In genomic region chr10:128697072-128697725, GRCm38 (mm10) we compare ENCODE assay signal across 8 mouse cellular contexts. TPM values are rescaled to one million over a fixed set of nuclear protein-coding genes. Genes with fewer than 3 reads are reported as not detected.
DNase-seq lines count a peak whose midpoint lies in the region; ATAC-seq and TF ChIP-seq lines count a peak whose summit lies in the region.
"Had no signal": no experiment of that assay in that cellular context is flagged by ENCODE, and none has a peak within 500 bp of the region (broad histone marks: within the 10 kb centered on the region; RNA-seq: fewer than 3 reads in every experiment).

No protein-coding gene starts in this region.

- no peak overlapping the region for H3K9ac ChIP-seq in lung, postnatal 0 days (replicated peaks; ENCODE audit: low read depth)
- H3K9ac ChIP-seq in embryonic facial prominence, embryonic 14.5 days (ENCODE audit: low read depth, low read length) = no peak overlapping the region
- no peak overlapping the region for H3K9ac ChIP-seq in intestine, embryonic 14.5 days (ENCODE audit: low read length)
- no peak overlapping the region for H3K9ac ChIP-seq in neural tube, embryonic 14.5 days (replicated peaks; ENCODE audit: low read depth, low read length)

- H3K27ac ChIP-seq in lung, postnatal 0 days (ENCODE audit: low read length) = peak overlapping the region; percentile 76
- peak overlapping the region; percentile 74; the same call in 1 of the 2 replicates for H3K27ac ChIP-seq in embryonic facial prominence, embryonic 14.5 days (replicated peaks; ENCODE audit: low read depth, low read length)
- peak overlapping the region; percentile 59; the same call in 1 of the 2 replicates for H3K27ac ChIP-seq in intestine, embryonic 14.5 days (ENCODE audit: low read depth)
- H3K27ac ChIP-seq in neural tube, embryonic 14.5 days (ENCODE audit: low read depth, low read length) = peak overlapping the region; percentile 61; the same call in 1 of the 2 replicates

- ATAC-seq in lung, postnatal 0 days = no peak
- ATAC-seq in embryonic facial prominence, embryonic 14.5 days (ENCODE audit: low read depth) = no peak
- no peak for ATAC-seq in intestine, embryonic 14.5 days (replicated peaks; ENCODE audit: low FRiP score, low TSS enrichment, low read depth)
- no peak for ATAC-seq in neural tube, embryonic 14.5 days (ENCODE audit: low read depth)

- H3K4me2 ChIP-seq in lung, postnatal 0 days (replicated peaks; ENCODE audit: low read depth, low read length) = peak overlapping the region; percentile 56
- peak overlapping the region; percentile 62 for H3K4me2 ChIP-seq in embryonic facial prominence, embryonic 14.5 days (ENCODE audit: low read depth, low read length)
- H3K4me2 ChIP-seq in intestine, embryonic 14.5 days (ENCODE audit: low read length) = peak overlapping the region; percentile 60; the same call in 1 of the 2 replicates
- peak overlapping the region; percentile 39 for H3K4me2 ChIP-seq in neural tube, embryonic 14.5 days (ENCODE audit: low read depth, low read length)

- DNase-seq in lung, postnatal 0 days (ENCODE audit: low spot score) = peak; percentile 36
- DNase-seq in lung, adult 2 months = no peak
- DNase-seq in embryonic facial prominence, embryonic 14.5 days (ENCODE audit: low spot score) = no peak
- no peak for DNase-seq in intestine, embryonic 14.5 days (ENCODE audit: low spot score)
- no peak for DNase-seq in adrenal gland, postnatal 10 days
- DNase-seq in ovary, postnatal 10 days (ENCODE audit: low spot score) = no peak

- H3K27me3 ChIP-seq in lung, postnatal 0 days (replicated peaks; ENCODE audit: insufficient read depth, low read length) = no peaks in the 10 kb centered on the region
- no peaks in the 10 kb centered on the region for H3K27me3 ChIP-seq in embryonic facial prominence, embryonic 14.5 days (replicated peaks; ENCODE audit: control insufficient read depth, insufficient read depth, low read length)
- H3K27me3 ChIP-seq in intestine, embryonic 14.5 days (replicated peaks; ENCODE audit: control insufficient read depth, insufficient read depth, low read length) = no peaks in the 10 kb centered on the region
- no peaks in the 10 kb centered on the region for H3K27me3 ChIP-seq in neural tube, embryonic 14.5 days (ENCODE audit: control insufficient read depth, insufficient read depth, low read length)

- no peak for TF ChIP-seq EP300 in lung, postnatal 0 days (IDR thresholded peaks at IDR 0.05)

- peak; percentile 27; the same call in 1 of the 2 replicates for TF ChIP-seq CTCF in lung, postnatal 0 days (IDR thresholded peaks at IDR 0.05)
- no peak for TF ChIP-seq CTCF in lung, adult 2 months (IDR thresholded peaks at IDR 0.05; ENCODE audit: insufficient read depth, low read length)

- no peak overlapping the region for H3K4me3 ChIP-seq in lung, postnatal 0 days (ENCODE audit: low read depth, low read length)
- no peak overlapping the region for H3K4me3 ChIP-seq in lung, adult 2 months (replicated peaks; ENCODE audit: extremely low read depth, low read depth, low read length)
- H3K4me3 ChIP-seq in embryonic facial prominence, embryonic 14.5 days (ENCODE audit: low read depth, low read length) = no peak overlapping the region
- no peak overlapping the region for H3K4me3 ChIP-seq in intestine, embryonic 14.5 days (ENCODE audit: low read depth, low read length)
- H3K4me3 ChIP-seq in neural tube, embryonic 14.5 days (ENCODE audit: low read depth, low read length) = peak overlapping the region; percentile 24; the same call in 1 of the 2 replicates

- H3K9me3 ChIP-seq in lung, postnatal 0 days (ENCODE audit: low read length) = no peaks in the 10 kb centered on the region
- no peaks in the 10 kb centered on the region for H3K9me3 ChIP-seq in embryonic facial prominence, embryonic 14.5 days (ENCODE audit: control insufficient read depth, low read length)
- H3K9me3 ChIP-seq in intestine, embryonic 14.5 days (ENCODE audit: control insufficient read depth, low read length) = no peaks in the 10 kb centered on the region
- H3K9me3 ChIP-seq in neural tube, embryonic 14.5 days (ENCODE audit: control insufficient read depth, low read length) = no peaks in the 10 kb centered on the region

- no peak for TF ChIP-seq POLR2A in lung, adult 2 months (IDR thresholded peaks at IDR 0.05; ENCODE audit: borderline replicate concordance, extremely low read depth, low read depth, low read length)

- 73% methylated on average over 6 of the region's 6 CpGs for WGBS in lung, postnatal 0 days
- 74% methylated on average over 6 of the region's 6 CpGs for WGBS in lung, adult 2 months
- 84% methylated on average over 6 of the region's 6 CpGs for WGBS in embryonic facial prominence, embryonic 14.5 days
- WGBS in intestine, embryonic 14.5 days = 86% methylated on average over 6 of the region's 6 CpGs
- 93% methylated on average over 6 of the region's 6 CpGs for WGBS in neural tube, embryonic 14.5 days

- 0 out of 2 replicates have a peak, but pooled peaks cover 4% of the 10 kb centered on the region for H3K4me1 ChIP-seq in lung, postnatal 0 days (ENCODE audit: insufficient read depth, low read depth, low read length)
- H3K4me1 ChIP-seq in lung, adult 2 months (ENCODE audit: control insufficient read depth, insufficient read depth, low read length) = peaks cover 2% of the 10 kb centered on the region; the same call in 1 of the 2 replicates
- no peaks in the 10 kb centered on the region for H3K4me1 ChIP-seq in embryonic facial prominence, embryonic 14.5 days (ENCODE audit: control insufficient read depth, insufficient read depth, low read length)
- H3K4me1 ChIP-seq in intestine, embryonic 14.5 days (replicated peaks; ENCODE audit: control insufficient read depth, insufficient read depth, low read length) = peaks cover 9% of the 10 kb centered on the region
- peaks cover 10% of the 10 kb centered on the region for H3K4me1 ChIP-seq in neural tube, embryonic 14.5 days (ENCODE audit: control insufficient read depth, insufficient read depth, low read length)

- H3K36me3 ChIP-seq in lung, postnatal 0 days (ENCODE audit: insufficient read depth, low read length) = peaks cover 13% of the 10 kb centered on the region; the same call in 1 of the 2 replicates
- H3K36me3 ChIP-seq in embryonic facial prominence, embryonic 14.5 days (ENCODE audit: control insufficient read depth, insufficient read depth, low read length) = peaks cover 43% of the 10 kb centered on the region
- peaks cover 53% of the 10 kb centered on the region for H3K36me3 ChIP-seq in intestine, embryonic 14.5 days (ENCODE audit: control insufficient read depth, insufficient read depth, low read length)
- no peaks in the 10 kb centered on the region for H3K36me3 ChIP-seq in neural tube, embryonic 14.5 days (ENCODE audit: control insufficient read depth, insufficient read depth, low read length)

RNA-seq across cellular contexts. Expression of gene Rab5b, which starts 1.1 kb away (rescaled TPM):
- 69.1 and 71.8 TPM in 2 replicates for polyA plus RNA-seq in lung, postnatal 0 days (2015; fragmentation: Nextera tagmentation; extraction: Ambion mirVana)
- 80.0 and 109 TPM in 2 replicates for polyA plus RNA-seq in lung, adult 2 months (2012; rRNA removed)
- 74.7 and 75.4 TPM in 2 replicates for polyA plus RNA-seq in embryonic facial prominence, embryonic 14.5 days (2014; fragmentation: Nextera tagmentation; extraction: Ambion mirVana)
- polyA plus RNA-seq in intestine, embryonic 14.5 days (2014; fragmentation: Nextera tagmentation; extraction: Ambion mirVana) = 59.4 and 64.4 TPM in 2 replicates
- polyA plus RNA-seq in neural tube, embryonic 14.5 days (2014; fragmentation: Nextera tagmentation; extraction: Ambion mirVana) = 87.4 and 98.6 TPM in 2 replicates
- 10 to 100 TPM; 91.4 to 96.1 TPM for total RNA-seq in adrenal gland, postnatal 10 days (2021)

RNA-seq across cellular contexts. Expression of gene Pmel, which starts 6.8 kb away (rescaled TPM):
- 1.0 and 1.4 TPM in 2 replicates for polyA plus RNA-seq in lung, postnatal 0 days (2015; fragmentation: Nextera tagmentation; extraction: Ambion mirVana)
- 0.36 and 0.51 TPM in 2 replicates for polyA plus RNA-seq in lung, adult 2 months (2012; rRNA removed)
- 14.0 and 14.6 TPM in 2 replicates for polyA plus RNA-seq in embryonic facial prominence, embryonic 14.5 days (2014; fragmentation: Nextera tagmentation; extraction: Ambion mirVana)
- polyA plus RNA-seq in intestine, embryonic 14.5 days (2014; fragmentation: Nextera tagmentation; extraction: Ambion mirVana) = 1.2 TPM in 2 replicates
- 0.63 and 0.99 TPM in 2 replicates for polyA plus RNA-seq in neural tube, embryonic 14.5 days (2014; fragmentation: Nextera tagmentation; extraction: Ambion mirVana)
- total RNA-seq in adrenal gland, postnatal 10 days (2021) = 1 to 10 TPM; 2.1 to 2.7 TPM
- total RNA-seq: monocyte, adult 5-6 weeks had no signal

RNA-seq across cellular contexts. Expression of gene Cdk2, which starts 7.6 kb away (rescaled TPM):
- 33.9 and 34.7 TPM in 2 replicates for polyA plus RNA-seq in lung, postnatal 0 days (2015; fragmentation: Nextera tagmentation; extraction: Ambion mirVana)
- polyA plus RNA-seq in lung, adult 2 months (2012; rRNA removed) = 11.4 and 17.3 TPM in 2 replicates
- polyA plus RNA-seq in embryonic facial prominence, embryonic 14.5 days (2014; fragmentation: Nextera tagmentation; extraction: Ambion mirVana) = 99.2 and 105 TPM in 2 replicates
- polyA plus RNA-seq in intestine, embryonic 14.5 days (2014; fragmentation: Nextera tagmentation; extraction: Ambion mirVana) = 89.0 and 93.2 TPM in 2 replicates
- polyA plus RNA-seq in neural tube, embryonic 14.5 days (2014; fragmentation: Nextera tagmentation; extraction: Ambion mirVana) = 8.6 and 15.9 TPM in 2 replicates
- total RNA-seq in adrenal gland, postnatal 10 days (2021) = 10 to 100 TPM; 33.2 to 38.6 TPM

RNA-seq across cellular contexts. Expression of gene Suox, which starts 23.3 kb away (rescaled TPM):
- 12.3 and 12.6 TPM in 2 replicates for polyA plus RNA-seq in lung, postnatal 0 days (2015; fragmentation: Nextera tagmentation; extraction: Ambion mirVana)
- polyA plus RNA-seq in lung, adult 2 months (2012; rRNA removed) = 8.9 and 15.3 TPM in 2 replicates
- 11.1 and 14.4 TPM in 2 replicates for polyA plus RNA-seq in embryonic facial prominence, embryonic 14.5 days (2014; fragmentation: Nextera tagmentation; extraction: Ambion mirVana)
- 9.8 and 12.7 TPM in 2 replicates for polyA plus RNA-seq in intestine, embryonic 14.5 days (2014; fragmentation: Nextera tagmentation; extraction: Ambion mirVana)
- polyA plus RNA-seq in neural tube, embryonic 14.5 days (2014; fragmentation: Nextera tagmentation; extraction: Ambion mirVana) = 13.1 and 14.6 TPM in 2 replicates
- total RNA-seq in adrenal gland, postnatal 10 days (2021) = 10 to 100 TPM; 19.8 to 24.2 TPM

RNA-seq across cellular contexts. Expression of gene Dgka, which starts 47.5 kb away (rescaled TPM):
- 16.8 and 17.9 TPM in 2 replicates for polyA plus RNA-seq in lung, postnatal 0 days (2015; fragmentation: Nextera tagmentation; extraction: Ambion mirVana)
- 38.4 and 53.7 TPM in 2 replicates for polyA plus RNA-seq in lung, adult 2 months (2012; rRNA removed)
- 16.7 and 17.0 TPM in 2 replicates for polyA plus RNA-seq in embryonic facial prominence, embryonic 14.5 days (2014; fragmentation: Nextera tagmentation; extraction: Ambion mirVana)
- polyA plus RNA-seq in intestine, embryonic 14.5 days (2014; fragmentation: Nextera tagmentation; extraction: Ambion mirVana) = 5.9 and 7.7 TPM in 2 replicates
- 7.8 and 9.2 TPM in 2 replicates for polyA plus RNA-seq in neural tube, embryonic 14.5 days (2014; fragmentation: Nextera tagmentation; extraction: Ambion mirVana)
- total RNA-seq in adrenal gland, postnatal 10 days (2021) = 10 to 100 TPM; 16.2 to 17.2 TPM
